Mouse (Mus musculus) erythroblast, embryonic 14.5 days (primary cell): ENCODE measurements around the gene Manbal.

Source experiments
- GATA1 ChIP-seq: IDR thresholded peaks from 2 replicates; pipeline ENCODE4 v1.6.1; 2012; ENCODE audit warnings: low read length, inconsistent platforms, mixed read lengths
- TAL1 ChIP-seq: IDR thresholded peaks from 3 replicates; pipeline ENCODE4 v1.6.1; 2012; ENCODE audit warnings: low read length, inconsistent platforms, mixed read lengths

DNA sequence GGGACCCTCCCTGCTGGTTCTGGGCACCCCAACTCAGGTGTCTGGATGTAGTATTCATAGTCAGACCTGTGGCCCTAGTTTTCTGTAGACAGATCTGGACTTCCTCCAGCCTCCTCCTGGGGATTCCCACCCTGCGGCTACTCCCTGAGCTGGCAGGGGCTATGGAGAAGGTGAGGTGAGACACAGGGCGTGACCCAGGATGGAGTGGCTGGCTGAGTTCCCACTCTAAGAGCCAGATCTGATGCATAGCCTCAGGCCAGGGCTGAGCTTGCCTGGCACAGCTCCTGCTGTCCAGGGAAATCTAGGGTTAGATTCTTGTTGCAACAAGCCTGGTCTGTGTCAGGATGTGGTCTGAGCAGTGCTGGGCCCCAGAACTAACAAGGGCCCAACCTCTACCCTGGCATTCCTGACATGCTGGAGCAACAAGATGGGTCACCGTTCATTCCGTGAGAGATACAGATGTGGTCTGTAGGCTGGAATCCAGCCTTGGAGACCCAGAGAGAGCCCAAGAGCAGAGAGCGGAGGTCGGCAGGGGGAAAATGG lies 43.8 kb downstream of the Manbal start:
- no peak for TF ChIP-seq GATA1
- TF ChIP-seq TAL1 = no peak
